Mouse (Mus musculus): ENCODE data around the gene Alox5. TPM values are rescaled to one million over a fixed set of nuclear protein-coding genes. Genes with fewer than 3 reads are reported as not detected.

Alox5 gene
- total and polyA plus RNA-seq, 3 experiments, result not detected

GRCm38 (mm10) chr6:116423664-116424063 is 37.3 kb downstream of the Alox5 start:
- Histone ChIP-seq H3K79me2 (replicated peaks; ENCODE audit: control insufficient read depth, extremely low read depth, insufficient read depth, poor library complexity, severe bottlenecking) (no peaks in the 10 kb centered on the region), H3K4me2 (ENCODE audit: insufficient read depth, low read depth, poor library complexity, severe bottlenecking) (no peak overlapping the region), H3K27ac (ENCODE audit: insufficient read depth, low read depth) (no peak overlapping the region), H3K27me3 (replicated peaks) (no peaks in the 10 kb centered on the region), H3K4me3 (replicated peaks in 1 of 3; ENCODE audit: low read depth in 2 of 3, low read length in 2 of 3, poor library complexity in 1 of 3) (no peak overlapping the region), H3K4me1 (ENCODE audit: control insufficient read depth in 1 of 2, insufficient read depth in 2 of 2) (peaks cover 0 to 13% of the 10 kb centered on the region in 2 experiments; a peak in 2 of 4 replicates), H3K9ac (ENCODE audit: insufficient read depth, low read depth) (no peak overlapping the region), H3K9me3 (replicated peaks; ENCODE audit: low read length) (no peaks in the 10 kb centered on the region), H3K36me3 (replicated peaks in 1 of 2; ENCODE audit: control insufficient read depth in 1 of 2, insufficient read depth in 1 of 2, low read length in 1 of 2) (no peaks in the 10 kb centered on the region)
- TF ChIP-seq CTCF (conservative IDR thresholded peaks at IDR 0.05 in 1 of 2, IDR thresholded peaks at IDR 0.05 in 1 of 2; ENCODE audit: low read depth in 2 of 2, low read length in 2 of 2) (peak in 1 of 2 experiments; percentile 68; a peak in 2 of 4 replicates), KAT2A (IDR thresholded peaks at IDR 0.05; ENCODE audit: insufficient replicate concordance, low read length) (no peak), SMC3 (IDR thresholded peaks at IDR 0.05; ENCODE audit: low read depth, low read length) (peak; percentile 67), RAD21 (IDR thresholded peaks at IDR 0.05; ENCODE audit: low read depth, low read length) (peak; percentile 68)
- in situ Hi-C loops (cut with MboI; ENCODE audit: low pct_ligation_motif_present, low pct_unique_long_range_greater_than_20kb, low sequenced_read_pairs) (loop anchor here (10.0 to 25.0 kb wide), 3 partner anchors 141 to 411 kb away; partner anchors contain the start of gene Washc2), dilution Hi-C loops (cut with MboI; ENCODE audit: extremely low pct_ligation_motif_present, extremely low pct_unique_long_range_greater_than_20kb, low sequenced_read_pairs) (no loop called here)
- DNase-seq (ENCODE audit: extremely low read depth), result peak; percentile 23

- dilution Hi-C loops (cut with MboI; ENCODE audit: extremely low pct_ligation_motif_present, extremely low pct_unique_long_range_greater_than_20kb, low sequenced_read_pairs) (no loop called here), in situ Hi-C loops (cut with MboI; ENCODE audit: low pct_ligation_motif_present, low pct_unique_long_range_greater_than_20kb, low sequenced_read_pairs) (loop anchor here (10.0 to 25.0 kb wide), 3 partner anchors 142 to 411 kb away; partner anchors contain the start of gene Washc2)
- Histone ChIP-seq H3K27me3 (replicated peaks) (no peaks in the 10 kb centered on the region), H3K9me3 (replicated peaks; ENCODE audit: low read length) (no peaks in the 10 kb centered on the region), H3K4me2 (ENCODE audit: insufficient read depth, low read depth, poor library complexity, severe bottlenecking) (no peak overlapping the region), H3K36me3 (replicated peaks in 1 of 2; ENCODE audit: control insufficient read depth in 1 of 2, insufficient read depth in 1 of 2, low read length in 1 of 2) (no peaks in the 10 kb centered on the region), H3K4me3 (replicated peaks in 1 of 3; ENCODE audit: low read depth in 2 of 3, low read length in 2 of 3, poor library complexity in 1 of 3) (no peak overlapping the region), H3K27ac (ENCODE audit: insufficient read depth, low read depth) (no peak overlapping the region), H3K79me2 (replicated peaks; ENCODE audit: control insufficient read depth, extremely low read depth, insufficient read depth, poor library complexity, severe bottlenecking) (no peaks in the 10 kb centered on the region), H3K9ac (ENCODE audit: insufficient read depth, low read depth) (no peak overlapping the region), H3K4me1 (ENCODE audit: control insufficient read depth in 1 of 2, insufficient read depth in 2 of 2) (peaks cover 0 to 11% of the 10 kb centered on the region in 2 experiments; a peak in 2 of 4 replicates)
- TF ChIP-seq IRF4 (IDR thresholded peaks at IDR 0.05; ENCODE audit: low read depth, low read length) (no peak), SMC3 (IDR thresholded peaks at IDR 0.05; ENCODE audit: low read depth, low read length) (no peak), BHLHE40 (IDR thresholded peaks at IDR 0.05; ENCODE audit: low read depth, low read length) (no peak), ZMIZ1 (IDR thresholded peaks at IDR 0.05; ENCODE audit: low read depth, low read length) (no peak), TBP (conservative IDR thresholded peaks at IDR 0.05; ENCODE audit: low read depth, low read length) (no peak), ELF1 (IDR thresholded peaks at IDR 0.05; ENCODE audit: low read depth, low read length) (peak; percentile 44; the same call in 1 of the 2 replicates)
- DNase-seq (ENCODE audit: extremely low read depth), result no peak
Observed at GRCm38 (mm10) chr6:116422991-116423390, 38.0 kb downstream of the Alox5 start.

GRCm38 (mm10) chr6:116420271-116420670 is 40.7 kb downstream of the Alox5 start:
- Histone ChIP-seq H3K79me2 (replicated peaks; ENCODE audit: control insufficient read depth, extremely low read depth, insufficient read depth, poor library complexity, severe bottlenecking) (no peaks in the 10 kb centered on the region), H3K27me3 (replicated peaks) (no peaks in the 10 kb centered on the region), H3K4me1 (ENCODE audit: control insufficient read depth in 1 of 2, insufficient read depth in 2 of 2) (peaks cover 2 to 14% of the 10 kb centered on the region in 2 experiments; a peak in 2 of 4 replicates), H3K4me2 (ENCODE audit: insufficient read depth, low read depth, poor library complexity, severe bottlenecking) (no peak overlapping the region), H3K36me3 (replicated peaks in 1 of 2; ENCODE audit: control insufficient read depth in 1 of 2, insufficient read depth in 1 of 2, low read length in 1 of 2) (no peaks in the 10 kb centered on the region), H3K9ac (ENCODE audit: insufficient read depth, low read depth) (no peak overlapping the region), H3K4me3 (replicated peaks in 1 of 3; ENCODE audit: low read depth in 2 of 3, low read length in 2 of 3, poor library complexity in 1 of 3) (no peak overlapping the region), H3K9me3 (replicated peaks; ENCODE audit: low read length) (no peaks in the 10 kb centered on the region), H3K27ac (ENCODE audit: insufficient read depth, low read depth) (no peak overlapping the region)
- dilution Hi-C loops (cut with MboI; ENCODE audit: extremely low pct_ligation_motif_present, extremely low pct_unique_long_range_greater_than_20kb, low sequenced_read_pairs) (no loop called here), in situ Hi-C loops (cut with MboI; ENCODE audit: low pct_ligation_motif_present, low pct_unique_long_range_greater_than_20kb, low sequenced_read_pairs) (loop anchor here (10.0 to 25.0 kb wide), 3 partner anchors 145 to 408 kb away; partner anchors contain the start of gene Washc2)
- TF ChIP-seq CTCF (conservative IDR thresholded peaks at IDR 0.05 in 1 of 2, IDR thresholded peaks at IDR 0.05 in 1 of 2; ENCODE audit: low read depth in 2 of 2, low read length in 2 of 2), result no peak
- no peak for TF ChIP-seq POLR2AphosphoS2 (IDR thresholded peaks at IDR 0.05; ENCODE audit: low read depth, low read length)
- TF ChIP-seq KAT2A (IDR thresholded peaks at IDR 0.05; ENCODE audit: insufficient replicate concordance, low read length), result no peak
- no peak for TF ChIP-seq NELFE (IDR thresholded peaks at IDR 0.05; ENCODE audit: low read depth, low read length)
- TF ChIP-seq JUN (IDR thresholded peaks at IDR 0.05; ENCODE audit: insufficient read depth, low read depth, low read length), result no peak
- no peak for TF ChIP-seq USF2 (conservative IDR thresholded peaks at IDR 0.05; ENCODE audit: low read depth, low read length)
- TF ChIP-seq RAD21 (IDR thresholded peaks at IDR 0.05; ENCODE audit: low read depth, low read length), result no peak
- no peak for TF ChIP-seq ZNF384 (IDR thresholded peaks at IDR 0.05; ENCODE audit: low read depth, low read length)
- no peak for TF ChIP-seq POLR2A (IDR thresholded peaks at IDR 0.05; ENCODE audit: low read depth, low read length)
- TF ChIP-seq IRF4 (IDR thresholded peaks at IDR 0.05; ENCODE audit: low read depth, low read length), result no peak
- TF ChIP-seq ZKSCAN1 (IDR thresholded peaks at IDR 0.05; ENCODE audit: borderline replicate concordance, low read depth, low read length), result no peak
- TF ChIP-seq ETS1 (conservative IDR thresholded peaks at IDR 0.05; ENCODE audit: low read depth, low read length), result no peak
- TF ChIP-seq SMC3 (IDR thresholded peaks at IDR 0.05; ENCODE audit: low read depth, low read length), result no peak
- no peak for TF ChIP-seq MAFK (IDR thresholded peaks at IDR 0.05; ENCODE audit: insufficient replicate concordance, low read length)
- TF ChIP-seq HCFC1 (IDR thresholded peaks at IDR 0.05; ENCODE audit: low read depth, low read length), result no peak
- no peak for DNase-seq (ENCODE audit: extremely low read depth)

Data from CH12.LX (cell line).